Mouse (Mus musculus): ENCODE measurements around the gene Aph1a.

DNA sequence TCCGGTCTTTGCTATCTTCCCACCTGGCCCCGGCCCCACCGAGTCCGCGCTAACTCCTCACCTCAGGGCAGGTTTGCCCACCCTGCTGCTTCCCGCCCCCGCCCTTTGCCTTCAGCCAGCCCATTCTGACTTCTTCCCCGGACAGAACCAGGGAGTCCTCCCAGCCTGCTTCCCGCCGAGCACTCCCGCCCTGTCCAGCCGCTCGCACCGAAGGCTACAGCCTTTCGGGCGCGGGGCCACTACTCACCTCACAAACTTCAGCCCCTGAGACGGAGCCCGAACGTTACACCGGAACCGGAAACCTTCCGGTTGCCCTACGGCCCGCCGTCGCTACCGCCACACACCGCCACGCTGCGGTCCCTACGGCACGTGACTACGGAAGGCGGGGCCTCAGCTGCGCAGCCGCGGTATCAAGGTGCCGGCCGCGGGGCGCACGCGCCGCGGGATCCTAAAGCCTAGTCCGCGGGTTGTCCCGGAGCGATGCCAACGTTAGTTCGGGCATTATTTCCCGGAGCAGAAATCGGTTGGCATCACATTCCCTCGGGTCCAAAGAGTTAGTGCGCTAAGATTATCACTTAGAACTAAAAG, 38.2 kb upstream of the Aph1a start, which contains the start of gene Prpf3:
- TF ChIP-seq POLR2A (IDR thresholded peaks at IDR 0.05; ENCODE audit: low read depth, low read length) (peak; percentile 54), CTCF (IDR thresholded peaks at IDR 0.05; ENCODE audit: extremely low read depth, insufficient read depth, insufficient read length, insufficient replicate concordance) (no peak)
